Mouse (Mus musculus): ENCODE measurements around the gene Ccdc149. TPM values are rescaled to one million over a fixed set of nuclear protein-coding genes. Genes with fewer than 3 reads are reported as not detected.

Ccdc149 gene
- total and polyA plus RNA-seq, 3 experiments = not detected

- no peak for DNase-seq (ENCODE audit: low read depth, low spot score)
- TF ChIP-seq MYB (IDR thresholded peaks at IDR 0.05; ENCODE audit: low read depth, low read length) = no peak
- no peak for TF ChIP-seq CTCF (IDR thresholded peaks at IDR 0.05 in 2 of 3, conservative IDR thresholded peaks at IDR 0.05 in 1 of 3; ENCODE audit: control insufficient read depth in 1 of 3, insufficient read depth in 1 of 3, low read depth in 2 of 3, low read length in 3 of 3, poor library complexity in 1 of 3, severe bottlenecking in 1 of 3)
- no peak for TF ChIP-seq MXI1 (IDR thresholded peaks at IDR 0.05; ENCODE audit: low read depth, low read length)
- no peak for TF ChIP-seq TAL1 (IDR thresholded peaks at IDR 0.05; ENCODE audit: low read length)
- no peak for TF ChIP-seq MAZ (IDR thresholded peaks at IDR 0.05; ENCODE audit: low read depth, low read length)
- no peak for TF ChIP-seq GABPA (IDR thresholded peaks at IDR 0.05; ENCODE audit: low read depth, low read length)
- TF ChIP-seq POLR2A (IDR thresholded peaks at IDR 0.05; ENCODE audit: control insufficient read depth in 1 of 2, insufficient read depth in 1 of 2, low read depth in 1 of 2, low read length in 2 of 2, poor library complexity in 1 of 2) = no peak
Observed at GRCm38 (mm10) chr5:52351561-52351960, 119.8 kb downstream of the Ccdc149 start.

GRCm38 (mm10) chr5:52350451-52350850 lies 120.9 kb downstream of the Ccdc149 start:
- TF ChIP-seq MEF2A (IDR thresholded peaks at IDR 0.05; ENCODE audit: extremely low read depth, insufficient replicate concordance, low read depth, low read length, poor library complexity, severe bottlenecking) (no peak), CHD2 (IDR thresholded peaks at IDR 0.05; ENCODE audit: low read length) (no peak)
- no peak overlapping the region for H3K9ac ChIP-seq (ENCODE audit: control insufficient read depth, low read depth, low read length, poor library complexity, severe bottlenecking)
- H3K27ac ChIP-seq (ENCODE audit: control insufficient read depth, low read depth, low read length) = no peak overlapping the region
- no peaks in the 10 kb centered on the region for H3K27me3 ChIP-seq (ENCODE audit: control insufficient read depth in 1 of 2, insufficient read depth in 2 of 2, low read length in 2 of 2)
- H3K4me1 ChIP-seq (ENCODE audit: control insufficient read depth in 1 of 2, insufficient read depth in 2 of 2, low read length in 2 of 2) = no peaks in the 10 kb centered on the region
- DNase-seq (ENCODE audit: low read depth, low spot score) = no peak
- no peaks in the 10 kb centered on the region for H3K9me3 ChIP-seq (replicated peaks; ENCODE audit: insufficient read depth, low read length)
- H3K36me3 ChIP-seq (ENCODE audit: control insufficient read depth in 1 of 2, insufficient read depth in 2 of 2, low read length in 2 of 2) = no peaks in the 10 kb centered on the region
- H3K4me3 ChIP-seq (ENCODE audit: control insufficient read depth in 1 of 2, insufficient read depth in 1 of 2, low read depth in 2 of 2, low read length in 2 of 2) = no peak overlapping the region
- H3K79me2 ChIP-seq (ENCODE audit: control insufficient read depth, insufficient read depth, low read length, poor library complexity) = no peaks in the 10 kb centered on the region

More at GRCm38 (mm10) chr5:52351561-52351960, 119.8 kb downstream of the Ccdc149 start:
- no peaks in the 10 kb centered on the region for H3K9me3 ChIP-seq (replicated peaks; ENCODE audit: insufficient read depth, low read length)
- H3K27me3 ChIP-seq (ENCODE audit: control insufficient read depth in 1 of 2, insufficient read depth in 2 of 2, low read length in 2 of 2) = no peaks in the 10 kb centered on the region
- H3K36me3 ChIP-seq (ENCODE audit: control insufficient read depth in 1 of 2, insufficient read depth in 2 of 2, low read length in 2 of 2) = no peaks in the 10 kb centered on the region
- H3K4me3 ChIP-seq (ENCODE audit: control insufficient read depth in 1 of 2, insufficient read depth in 1 of 2, low read depth in 2 of 2, low read length in 2 of 2) = no peak overlapping the region
- no peaks in the 10 kb centered on the region for H3K4me1 ChIP-seq (ENCODE audit: control insufficient read depth in 1 of 2, insufficient read depth in 2 of 2, low read length in 2 of 2)
- H3K9ac ChIP-seq (ENCODE audit: control insufficient read depth, low read depth, low read length, poor library complexity, severe bottlenecking) = no peak overlapping the region
- H3K27ac ChIP-seq (ENCODE audit: control insufficient read depth, low read depth, low read length) = no peak overlapping the region
- H3K79me2 ChIP-seq (ENCODE audit: control insufficient read depth, insufficient read depth, low read length, poor library complexity) = no peaks in the 10 kb centered on the region

- Histone ChIP-seq H3K4me1 (ENCODE audit: control insufficient read depth in 1 of 2, insufficient read depth in 2 of 2, low read length in 2 of 2) (no peaks in the 10 kb centered on the region), H3K9me3 (replicated peaks; ENCODE audit: insufficient read depth, low read length) (no peaks in the 10 kb centered on the region), H3K4me3 (ENCODE audit: control insufficient read depth in 1 of 2, insufficient read depth in 1 of 2, low read depth in 2 of 2, low read length in 2 of 2) (no peak overlapping the region), H3K9ac (ENCODE audit: control insufficient read depth, low read depth, low read length, poor library complexity, severe bottlenecking) (no peak overlapping the region), H3K36me3 (ENCODE audit: control insufficient read depth in 1 of 2, insufficient read depth in 2 of 2, low read length in 2 of 2) (no peaks in the 10 kb centered on the region), H3K27me3 (ENCODE audit: control insufficient read depth in 1 of 2, insufficient read depth in 2 of 2, low read length in 2 of 2) (no peaks in the 10 kb centered on the region), H3K79me2 (ENCODE audit: control insufficient read depth, insufficient read depth, low read length, poor library complexity) (no peaks in the 10 kb centered on the region), H3K27ac (ENCODE audit: control insufficient read depth, low read depth, low read length) (no peak overlapping the region)
- TF ChIP-seq CHD2 (IDR thresholded peaks at IDR 0.05; ENCODE audit: low read length) = no peak
- TF ChIP-seq NELFE (IDR thresholded peaks at IDR 0.05; ENCODE audit: low read depth, low read length) = no peak
- no peak for DNase-seq (ENCODE audit: low read depth, low spot score)
Observed at GRCm38 (mm10) chr5:52346890-52347289, 124.4 kb downstream of the Ccdc149 start.

Data from MEL (cell line).